Mouse (Mus musculus) ES-E14 (cell line): ENCODE results near the gene Phc1.

Source experiments
- CHD2 ChIP-seq: IDR thresholded peaks from 2 replicates; pipeline ENCODE4 v1.6.1; 2014; ENCODE audit warnings: mild to moderate bottlenecking, low read depth, low read length, inconsistent platforms
- HCFC1 ChIP-seq: IDR thresholded peaks from 2 replicates; pipeline ENCODE4 v1.6.1; 2012; ENCODE audit warnings: low read length, inconsistent platforms, borderline replicate concordance; ENCODE audit not compliant: insufficient read depth
- MAFK ChIP-seq: IDR thresholded peaks from 2 replicates; pipeline ENCODE4 v1.6.1; 2014; ENCODE audit warnings: mild to moderate bottlenecking, low read depth, low read length, inconsistent platforms; ENCODE audit not compliant: insufficient read depth
- ZC3H11A ChIP-seq: IDR thresholded peaks from 2 replicates; pipeline ENCODE4 v1.6.1; 2012; ENCODE audit warnings: low read depth, mild to moderate bottlenecking, inconsistent platforms, low read length, borderline replicate concordance
- ZNF384 ChIP-seq: IDR thresholded peaks from 2 replicates; pipeline ENCODE4 v1.6.1; 2012; ENCODE audit warnings: low read depth, low read length, inconsistent platforms

DNA sequence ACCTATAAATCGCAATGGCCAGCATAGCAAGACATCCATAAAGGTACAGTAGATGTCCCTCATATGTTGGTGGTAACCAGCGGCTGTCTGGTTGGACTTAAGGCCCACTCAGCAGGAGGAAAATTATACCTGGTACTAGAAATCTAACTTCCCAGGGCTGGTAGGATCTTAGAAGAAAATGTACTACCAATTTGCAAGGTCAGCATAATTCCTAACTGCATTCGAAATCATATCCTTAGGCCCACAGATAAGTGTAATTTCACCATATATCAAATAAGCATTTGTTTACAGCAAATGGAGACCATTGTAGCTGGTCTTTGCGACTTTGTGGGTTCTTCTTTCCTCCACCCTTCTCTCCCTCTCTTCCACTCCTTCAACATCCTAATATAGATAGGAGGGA, 33.7 kb downstream of the Phc1 start:
- TF ChIP-seq HCFC1 (no peak), MAFK (peak; percentile 93), ZC3H11A (no peak), CHD2 (no peak), ZNF384 (no peak)
